Mouse (Mus musculus): ENCODE results near the gene Cbfa2t2.

GRCm38 (mm10) chr2:154534704-154535270 is 98.5 kb downstream of the Cbfa2t2 start:
- TF ChIP-seq CTCF (IDR thresholded peaks at IDR 0.05; ENCODE audit: low read depth) (no peak), EP300 (IDR thresholded peaks at IDR 0.05; ENCODE audit: low read depth) (no peak)

All from liver, postnatal 0 days (tissue).